Mouse (Mus musculus): ENCODE results near the gene Fkbp8. TPM values are rescaled to one million over a fixed set of nuclear protein-coding genes. Genes with fewer than 3 reads are reported as not detected.

The Fkbp8 gene
- polyA plus RNA-seq, 1 experiment from 2014 or later: 245 TPM

- Histone ChIP-seq H3K4me1 (ENCODE audit: insufficient read depth) (no peaks in the 10 kb centered on the region), H3K36me3 (ENCODE audit: insufficient read depth) (peaks cover 77% of the 10 kb centered on the region), H3K4me3 (ENCODE audit: low read depth, low read length) (no peak overlapping the region), H3K9me3 (ENCODE audit: low read depth, low read length) (no peaks in the 10 kb centered on the region), H3K4me2 (no peak overlapping the region), H3K27ac (ENCODE audit: low read depth) (no peak overlapping the region), H3K9ac (no peak overlapping the region), H3K27me3 (ENCODE audit: insufficient read depth, low read length) (no peaks in the 10 kb centered on the region)
- DNase-seq: no peak
- 88% methylated on average over 18 of the region's 18 CpGs for WGBS
- no peak for TF ChIP-seq CTCF (IDR thresholded peaks at IDR 0.05; ENCODE audit: low read depth)
- no peak for ATAC-seq (ENCODE audit: insufficient read depth)
Observed at GRCm38 (mm10) chr8:70583476-70584387, 56.2 kb downstream of the Fkbp8 start.

- no peak; the same call in 1 of the 2 replicates for ATAC-seq (ENCODE audit: insufficient read depth)
Observed at GRCm38 (mm10) chr8:70584606-70585257, 57.2 kb downstream of the Fkbp8 start.

More at GRCm38 (mm10) chr8:70584606-70585257, 57.2 kb downstream of the Fkbp8 start:
- no peak overlapping the region for H3K9ac ChIP-seq
- peaks cover 83% of the 10 kb centered on the region for H3K36me3 ChIP-seq (ENCODE audit: insufficient read depth)
- TF ChIP-seq CTCF (IDR thresholded peaks at IDR 0.05; ENCODE audit: low read depth): no peak
- H3K4me2 ChIP-seq: no peak overlapping the region
- H3K4me3 ChIP-seq (ENCODE audit: low read depth, low read length): no peak overlapping the region
- H3K4me1 ChIP-seq (ENCODE audit: insufficient read depth): no peaks in the 10 kb centered on the region
- no peak for DNase-seq
- no peaks in the 10 kb centered on the region for H3K27me3 ChIP-seq (ENCODE audit: insufficient read depth, low read length)
- H3K27ac ChIP-seq (ENCODE audit: low read depth): no peak overlapping the region
- H3K9me3 ChIP-seq (ENCODE audit: low read depth, low read length): no peaks in the 10 kb centered on the region
- WGBS: 83% methylated on average over 9 of the region's 9 CpGs

Other genes with a start within 250 kb of the Fkbp8 start
- 66.4 and 77.9 TPM in 2 replicates for gene Homer3, start 244.9 kb upstream of the Fkbp8 start, polyA plus RNA-seq (2014; fragmentation: Nextera tagmentation; extraction: Ambion mirVana)
- 46.1 and 47.9 TPM in 2 replicates for gene Ddx49, start 225.2 kb upstream of the Fkbp8 start, polyA plus RNA-seq (2014; fragmentation: Nextera tagmentation; extraction: Ambion mirVana)
- gene Cope, start 225.2 kb upstream of the Fkbp8 start, polyA plus RNA-seq (2014; fragmentation: Nextera tagmentation; extraction: Ambion mirVana): 286 and 303 TPM in 2 replicates
- 2.7 and 3.6 TPM in 2 replicates for gene Cers1, start 211.9 kb upstream of the Fkbp8 start, polyA plus RNA-seq (2014; fragmentation: Nextera tagmentation; extraction: Ambion mirVana)
- 2.4 and 4.2 TPM in 2 replicates for gene Gdf1, start 197.9 kb upstream of the Fkbp8 start, polyA plus RNA-seq (2014; fragmentation: Nextera tagmentation; extraction: Ambion mirVana)
- gene Upf1, start 174.4 kb upstream of the Fkbp8 start, polyA plus RNA-seq (2014; fragmentation: Nextera tagmentation; extraction: Ambion mirVana): 23.3 and 27.2 TPM in 2 replicates
- 0.43 and 0.53 TPM in 2 replicates for gene Comp, start 154.2 kb upstream of the Fkbp8 start, polyA plus RNA-seq (2014; fragmentation: Nextera tagmentation; extraction: Ambion mirVana)
- 15.5 and 21.8 TPM in 2 replicates for gene Crtc1, start 88.1 kb upstream of the Fkbp8 start, polyA plus RNA-seq (2014; fragmentation: Nextera tagmentation; extraction: Ambion mirVana)
- gene Klhl26, start 50.8 kb upstream of the Fkbp8 start, polyA plus RNA-seq (2014; fragmentation: Nextera tagmentation; extraction: Ambion mirVana): 21.8 and 24.4 TPM in 2 replicates
- 6.7 and 8.3 TPM in 2 replicates for gene Tmem59l, start 40.4 kb upstream of the Fkbp8 start, polyA plus RNA-seq (2014; fragmentation: Nextera tagmentation; extraction: Ambion mirVana)
- 151 and 165 TPM in 2 replicates for gene Crlf1, start 34.6 kb upstream of the Fkbp8 start, polyA plus RNA-seq (2014; fragmentation: Nextera tagmentation; extraction: Ambion mirVana)
- gene Rex1bd, start 21.0 kb upstream of the Fkbp8 start, polyA plus RNA-seq (2014; fragmentation: Nextera tagmentation; extraction: Ambion mirVana): 113 and 126 TPM in 2 replicates
- gene Uba52, start 16.9 kb upstream of the Fkbp8 start, polyA plus RNA-seq (2014; fragmentation: Nextera tagmentation; extraction: Ambion mirVana): 964 and 1,036 TPM in 2 replicates
- gene Kxd1, start 232 bp downstream of the Fkbp8 start, polyA plus RNA-seq (2014; fragmentation: Nextera tagmentation; extraction: Ambion mirVana): 56.3 and 59.0 TPM in 2 replicates
- 18.5 and 20.0 TPM in 2 replicates for gene Ell, start 11.7 kb downstream of the Fkbp8 start, polyA plus RNA-seq (2014; fragmentation: Nextera tagmentation; extraction: Ambion mirVana)
- 91.6 and 107 TPM in 2 replicates for gene Isyna1, start 66.6 kb downstream of the Fkbp8 start, polyA plus RNA-seq (2014; fragmentation: Nextera tagmentation; extraction: Ambion mirVana)
- 127 and 143 TPM in 2 replicates for gene Ssbp4, start 81.1 kb downstream of the Fkbp8 start, polyA plus RNA-seq (2014; fragmentation: Nextera tagmentation; extraction: Ambion mirVana)
- gene Lrrc25, start 88.4 kb downstream of the Fkbp8 start, polyA plus RNA-seq (2014; fragmentation: Nextera tagmentation; extraction: Ambion mirVana): 1.9 TPM in 2 replicates
- 0.12 and 0.22 TPM in 2 replicates for gene Gdf15, start 104.7 kb downstream of the Fkbp8 start, polyA plus RNA-seq (2014; fragmentation: Nextera tagmentation; extraction: Ambion mirVana)
- 46.6 and 48.2 TPM in 2 replicates for gene Pgpep1, start 132.7 kb downstream of the Fkbp8 start, polyA plus RNA-seq (2014; fragmentation: Nextera tagmentation; extraction: Ambion mirVana)
- 305 and 327 TPM in 2 replicates for gene Lsm4, start 145.5 kb downstream of the Fkbp8 start, polyA plus RNA-seq (2014; fragmentation: Nextera tagmentation; extraction: Ambion mirVana)
- 70.1 and 72.9 TPM in 2 replicates for gene Jund, start 171.2 kb downstream of the Fkbp8 start, polyA plus RNA-seq (2014; fragmentation: Nextera tagmentation; extraction: Ambion mirVana)
- 0.04 TPM in 1 of 2 replicates, not detected in the other for gene Iqcn, start 175.7 kb downstream of the Fkbp8 start, polyA plus RNA-seq (2014; fragmentation: Nextera tagmentation; extraction: Ambion mirVana)
- gene Gm3336, start 190.8 kb downstream of the Fkbp8 start, polyA plus RNA-seq (2014; fragmentation: Nextera tagmentation; extraction: Ambion mirVana): not detected in 2 replicates
- gene Pde4c, start 196.0 kb downstream of the Fkbp8 start, polyA plus RNA-seq (2014; fragmentation: Nextera tagmentation; extraction: Ambion mirVana): 0.17 and 0.23 TPM in 2 replicates
- gene Rab3a, start 227.0 kb downstream of the Fkbp8 start, polyA plus RNA-seq (2014; fragmentation: Nextera tagmentation; extraction: Ambion mirVana): 10.5 and 12.0 TPM in 2 replicates
- 27.9 and 29.4 TPM in 2 replicates for gene Mpv17l2, start 233.2 kb downstream of the Fkbp8 start, polyA plus RNA-seq (2014; fragmentation: Nextera tagmentation; extraction: Ambion mirVana)
- 46.5 and 52.4 TPM in 2 replicates for gene Pik3r2, start 249.0 kb downstream of the Fkbp8 start, polyA plus RNA-seq (2014; fragmentation: Nextera tagmentation; extraction: Ambion mirVana)

Data from lung, embryonic 14.5 days (tissue).